Mouse (Mus musculus) C2C12 (cell line): Measurements from ENCODE around the gene Sh2b3. TPM values are rescaled to one million over a fixed set of nuclear protein-coding genes. Genes with fewer than 3 reads are reported as not detected.

Source experiments
- H3K27me3 ChIP-seq: one replicate; pipeline ENCODE4 v1.6.1; 2011; ENCODE audit not compliant: control insufficient read depth, insufficient read depth, insufficient read length
- H3K36me3 ChIP-seq: one replicate; pipeline ENCODE4 v1.6.1; 2011; ENCODE audit not compliant: control insufficient read depth, insufficient read depth
- H3K4me3 ChIP-seq: one replicate; pipeline ENCODE4 v1.5.1; 2011; ENCODE audit warnings: mild to moderate bottlenecking, control low read depth; ENCODE audit not compliant: poor library complexity, insufficient read depth, severe bottlenecking
- H3K79me2 ChIP-seq: one replicate; pipeline ENCODE4 v1.6.1; 2011; ENCODE audit not compliant: control insufficient read depth, insufficient read depth
- H3K79me3 ChIP-seq: one replicate; pipeline ENCODE4 v1.6.1; 2011; ENCODE audit warnings: low read depth, control low read depth
- H3ac ChIP-seq: one replicate; pipeline ENCODE3; 2011; ENCODE audit warnings: low read depth; ENCODE audit not compliant: control insufficient read depth, insufficient read length
- CEBPB ChIP-seq: IDR thresholded peaks from one replicate; pipeline ENCODE4 v1.6.1; 2011; ENCODE audit warnings: low read depth, mild to moderate bottlenecking, control low read depth, moderate library complexity
- CTCF ChIP-seq: IDR thresholded peaks from one replicate; pipeline ENCODE4 v1.5.1; 2011; ENCODE audit not compliant: control insufficient read depth, insufficient read depth, insufficient read length
- FOSL1 ChIP-seq: IDR thresholded peaks from one replicate; pipeline ENCODE4 v1.8.0; 2011; ENCODE audit warnings: mild to moderate bottlenecking, low read length; ENCODE audit not compliant: poor library complexity, insufficient read depth, severe bottlenecking
- MAX ChIP-seq: IDR thresholded peaks from one replicate; pipeline ENCODE4 v1.6.1; 2011; ENCODE audit warnings: mild to moderate bottlenecking, control low read depth
- MYOD1 ChIP-seq: IDR thresholded peaks from one replicate; pipeline ENCODE4 v1.6.1; 2011; ENCODE audit warnings: low read depth; ENCODE audit not compliant: control insufficient read depth, insufficient read length
- MYOG ChIP-seq: IDR thresholded peaks from one replicate; pipeline ENCODE4 v1.6.1; 2011; ENCODE audit not compliant: control insufficient read depth, insufficient read length; ENCODE audit errors: extremely low read depth
- USF1 ChIP-seq: IDR thresholded peaks from one replicate; pipeline ENCODE4 v1.6.1; 2011; ENCODE audit warnings: low read depth, mild to moderate bottlenecking, control low read depth, moderate library complexity
- long read RNA-seq, 2 experiments: library from polyadenylated mRNA; unstranded; transcript quantifications; one replicate each; pipeline ENCODE4 v2.0.0; 2019 to 2020
- polyA plus RNA-seq: library from polyadenylated mRNA; unstranded; fragments of >200 nt; fragmentation: generic; extraction: Trizol; gene quantifications from one replicate; pipeline ENCODE4 v1.2.1, GENCODE M21; 2012; ENCODE audit warnings: missing spikeins

Sh2b3 gene
- polyA plus RNA-seq, result 46.2 TPM
- long read RNA-seq, experiment 1, transcript Sh2b3-201 (8 exons, 2,530 nt), result major isoform, 11 of 20 reads
- long read RNA-seq, experiment 1, partial matches to known transcripts, result 1 of 20 reads
- long read RNA-seq, experiment 1, other reads (novel, unspliced or antisense), result 8 of 20 reads
- long read RNA-seq, experiment 2, full-length matches to known transcripts, result 225 of 273 reads
- long read RNA-seq, experiment 2, partial matches to known transcripts, result 14 of 273 reads
- long read RNA-seq, experiment 2, other reads (novel, unspliced or antisense), result 34 of 273 reads

- Histone ChIP-seq H3K79me3 (peaks cover 29% of the 10 kb centered on the region), H3K36me3 (peaks cover 3% of the 10 kb centered on the region), H3ac (peak within 1 kb of the TSS; percentile 71), H3K79me2 (peaks cover 39% of the 10 kb centered on the region), H3K4me3 (peak within 1 kb of the TSS; percentile 79), H3K27me3 (no peaks in the 10 kb centered on the region)
- TF ChIP-seq MYOD1 (no peak), CTCF (no peak), USF1 (no peak), FOSL1 (no peak), MYOG (no peak), MAX (no peak)
Observed at GRCm38 (mm10) chr5:121837441-121838340, at the start of gene Sh2b3. Gene Sh2b3, minus strand, starts transcription at chr5:121837646.

- Histone ChIP-seq H3K79me3 (no peaks in the 10 kb centered on the region), H3K27me3 (peaks cover 56% of the 10 kb centered on the region), H3K36me3 (no peaks in the 10 kb centered on the region), H3K4me3 (no peak overlapping the region), H3ac (no peak overlapping the region), H3K79me2 (no peaks in the 10 kb centered on the region)
- TF ChIP-seq FOSL1 (no peak), CTCF (no peak), USF1 (no peak), MAX (no peak), MYOG (no peak), CEBPB (no peak), MYOD1 (no peak)
Observed at GRCm38 (mm10) chr5:121883356-121883755, 45.9 kb upstream of the Sh2b3 start.

- H3K27me3 ChIP-seq, result peaks cover 63% of the 10 kb centered on the region
- no peaks in the 10 kb centered on the region for H3K79me3 ChIP-seq
- H3ac ChIP-seq, result no peak overlapping the region
- no peaks in the 10 kb centered on the region for H3K36me3 ChIP-seq
- TF ChIP-seq CEBPB (no peak), CTCF (peak; percentile 64)
- H3K4me3 ChIP-seq, result no peak overlapping the region
- no peaks in the 10 kb centered on the region for H3K79me2 ChIP-seq
Observed at GRCm38 (mm10) chr5:121879211-121879610, 41.8 kb upstream of the Sh2b3 start.

- no peaks in the 10 kb centered on the region for H3K79me2 ChIP-seq
- no peaks in the 10 kb centered on the region for H3K79me3 ChIP-seq
- TF ChIP-seq MAX (no peak), MYOG (no peak), CTCF (no peak), MYOD1 (no peak), FOSL1 (no peak), CEBPB (no peak)
- no peak overlapping the region for H3ac ChIP-seq
- no peaks in the 10 kb centered on the region for H3K36me3 ChIP-seq
- H3K27me3 ChIP-seq, result peaks cover 63% of the 10 kb centered on the region
- no peak overlapping the region for H3K4me3 ChIP-seq
Observed at GRCm38 (mm10) chr5:121878703-121879102, 41.3 kb upstream of the Sh2b3 start.

- H3K79me3 ChIP-seq, result no peaks in the 10 kb centered on the region
- no peak overlapping the region for H3K4me3 ChIP-seq
- H3ac ChIP-seq, result no peak overlapping the region
- no peak for TF ChIP-seq USF1
- no peak for TF ChIP-seq CTCF
- no peak for TF ChIP-seq MYOG
- TF ChIP-seq FOSL1, result no peak
- TF ChIP-seq CEBPB, result no peak
- TF ChIP-seq MAX, result no peak
- no peak for TF ChIP-seq MYOD1
- H3K79me2 ChIP-seq, result no peaks in the 10 kb centered on the region
- no peaks in the 10 kb centered on the region for H3K36me3 ChIP-seq
- peaks cover 57% of the 10 kb centered on the region for H3K27me3 ChIP-seq
Observed at GRCm38 (mm10) chr5:121876901-121877300, 39.5 kb upstream of the Sh2b3 start.

GRCm38 (mm10) chr5:121875041-121875440, 37.6 kb upstream of the Sh2b3 start:
- no peaks in the 10 kb centered on the region for H3K79me3 ChIP-seq
- H3K36me3 ChIP-seq, result no peaks in the 10 kb centered on the region
- no peak overlapping the region for H3K4me3 ChIP-seq
- H3K79me2 ChIP-seq, result no peaks in the 10 kb centered on the region
- TF ChIP-seq CTCF (no peak), MYOD1 (no peak), FOSL1 (no peak), MAX (no peak), CEBPB (no peak), MYOG (no peak), USF1 (no peak)
- no peak overlapping the region for H3ac ChIP-seq
- peaks cover 46% of the 10 kb centered on the region for H3K27me3 ChIP-seq
